Mouse (Mus musculus): ENCODE measurements around the gene Mypn.

DNA sequence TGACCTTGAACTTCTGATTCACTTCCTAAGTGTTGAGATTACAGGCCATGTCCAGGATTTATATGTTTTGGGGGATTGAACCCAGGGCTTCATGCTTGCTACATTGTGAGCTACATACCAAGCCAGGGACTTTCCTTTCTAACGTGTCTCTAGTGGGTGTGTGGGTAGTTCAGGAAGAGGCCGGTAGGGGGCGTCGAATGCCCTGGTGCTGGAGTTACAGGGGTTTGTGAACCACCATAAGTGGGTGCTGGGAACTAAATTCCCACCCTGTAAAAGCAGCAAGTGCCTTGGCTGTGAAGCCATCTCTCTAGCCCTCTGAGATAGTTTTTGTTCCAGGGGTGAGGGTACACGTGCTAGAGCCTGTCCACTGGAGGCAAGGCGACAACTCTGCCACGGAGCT, 73.3 kb downstream of the Mypn start:
- TF ChIP-seq POLR2A (IDR thresholded peaks at IDR 0.05; ENCODE audit: extremely low read depth, insufficient read depth, low read length) (no peak), CTCF (IDR thresholded peaks at IDR 0.05; ENCODE audit: extremely low read depth, insufficient read depth, low read length) (no peak)

Measured in cortical plate, adult 2 months (tissue).